Mouse (Mus musculus): ENCODE results near the gene Oas2.

Gene Oas2

DNA sequence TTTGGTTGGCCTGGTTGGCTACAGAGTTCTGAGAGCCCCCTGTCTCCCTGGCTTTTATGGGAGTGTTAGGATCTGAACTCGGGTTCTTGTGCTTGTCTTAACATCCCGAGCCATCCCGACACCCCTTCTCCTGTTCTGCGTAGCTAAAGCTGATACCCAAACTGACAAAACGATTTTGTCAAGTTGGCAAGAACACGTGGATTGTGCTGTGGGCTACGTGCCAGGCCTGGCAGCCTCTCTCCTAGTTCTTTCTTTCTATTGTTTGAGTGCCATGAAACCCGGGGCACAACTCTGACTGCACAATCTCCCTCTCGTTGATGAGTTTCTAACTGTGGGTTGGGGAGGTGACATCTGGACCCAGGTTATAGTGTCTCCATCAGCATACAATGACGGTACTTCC is 20.3 kb downstream of the Oas2 start:
- no peak for DNase-seq (ENCODE audit: low spot score)

GRCm38 (mm10) chr5:120725811-120726455 is 23.7 kb downstream of the Oas2 start:
- no peak for DNase-seq (ENCODE audit: low spot score)

- no peak for DNase-seq (ENCODE audit: low spot score)
These were observed 28.6 kb downstream of the Oas2 start for GRCm38 (mm10) chr5:120721005-120721404.

GRCm38 (mm10) chr5:120718600-120719378 is 30.9 kb downstream of the Oas2 start:
- no peak for DNase-seq (ENCODE audit: low spot score)

DNA sequence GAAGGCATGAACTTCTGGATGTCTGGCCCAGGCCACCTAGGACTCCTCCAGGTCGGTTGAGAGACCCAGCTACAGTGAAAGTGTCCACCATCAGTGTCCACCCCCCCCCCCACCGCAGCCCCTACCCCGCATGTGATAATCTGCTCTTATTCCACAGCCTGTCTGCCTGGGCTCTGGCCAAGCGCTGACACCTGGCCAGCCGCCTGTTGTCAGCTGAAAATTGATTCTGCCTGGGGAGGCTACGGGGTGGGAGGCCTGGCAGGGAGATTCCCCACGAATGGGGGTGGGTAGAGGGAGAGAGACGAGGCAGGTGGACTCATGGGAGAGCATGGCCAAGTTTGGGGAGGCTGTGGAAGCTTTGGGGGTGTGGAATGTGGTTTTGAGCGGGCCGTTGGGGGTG is 32.5 kb downstream of the Oas2 start:
- no peak for DNase-seq (ENCODE audit: low spot score)

DNA sequence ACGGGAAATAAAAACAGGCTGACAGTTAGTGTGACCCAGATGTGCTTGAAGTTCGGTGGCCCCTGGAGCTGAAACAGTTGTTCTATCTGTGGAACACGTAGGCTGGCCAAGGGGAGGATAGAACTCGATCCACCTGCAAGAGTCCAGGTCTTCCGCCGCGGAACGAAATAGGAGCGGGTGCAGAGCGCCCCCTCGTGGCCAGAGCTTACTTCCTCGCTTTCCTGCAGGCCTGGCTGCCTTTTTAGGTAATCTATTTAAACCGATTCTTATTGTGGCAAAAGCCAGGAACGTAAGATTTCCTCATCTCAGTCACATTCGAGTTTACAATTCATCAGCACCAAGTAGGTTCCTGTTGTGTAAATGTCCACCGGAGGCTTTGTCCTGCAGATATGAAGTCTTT is 35.3 kb downstream of the Oas2 start:
- no peak for DNase-seq (ENCODE audit: low spot score)

DNA sequence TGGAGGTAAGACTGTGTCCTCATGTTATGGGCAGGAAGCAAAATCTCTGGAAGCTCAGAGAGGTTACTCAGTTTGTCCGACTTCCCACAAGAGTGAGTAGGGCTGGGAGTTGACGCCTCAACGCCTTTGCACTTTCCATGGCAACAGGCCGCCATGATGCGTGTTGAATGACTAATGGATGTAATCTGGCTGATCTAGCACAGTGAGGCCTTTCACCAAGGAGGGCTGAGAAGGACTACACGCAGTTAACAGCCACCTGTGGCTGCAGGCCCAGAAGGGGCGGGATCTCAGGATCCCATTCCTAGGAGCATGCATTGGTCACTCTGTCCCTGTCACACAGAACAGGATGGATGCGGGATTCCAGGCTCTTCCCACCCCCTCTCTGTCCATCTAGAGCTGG is 36.9 kb downstream of the Oas2 start:
- no peak for DNase-seq (ENCODE audit: low spot score)

- DNase-seq (ENCODE audit: low spot score), result no peak
These were observed 37.8 kb downstream of the Oas2 start, which contains the start of gene Dtx1 for GRCm38 (mm10) chr5:120711827-120712226. Dtx1 (minus strand) TSS chr5:120711927.

GRCm38 (mm10) chr5:120711416-120711815 is 38.2 kb downstream of the Oas2 start:
- DNase-seq (ENCODE audit: low spot score), result no peak

GRCm38 (mm10) chr5:120710826-120711248 is 38.8 kb downstream of the Oas2 start:
- DNase-seq (ENCODE audit: low spot score), result no peak

GRCm38 (mm10) chr5:120710161-120710825 is 39.4 kb downstream of the Oas2 start:
- DNase-seq (ENCODE audit: low spot score), result no peak

- DNase-seq (ENCODE audit: low spot score), result no peak
These were observed 42.7 kb downstream of the Oas2 start for GRCm38 (mm10) chr5:120706976-120707375.

- no peak for DNase-seq (ENCODE audit: low spot score)
These were observed 43.1 kb downstream of the Oas2 start for GRCm38 (mm10) chr5:120706541-120706940.

- no peak for DNase-seq (ENCODE audit: low spot score)
These were observed 45.2 kb downstream of the Oas2 start for GRCm38 (mm10) chr5:120704421-120704820.

GRCm38 (mm10) chr5:120703660-120704059 is 46.0 kb downstream of the Oas2 start:
- DNase-seq (ENCODE audit: low spot score), result no peak

GRCm38 (mm10) chr5:120702969-120703368 is 46.7 kb downstream of the Oas2 start:
- DNase-seq (ENCODE audit: low spot score), result no peak

- no peak for DNase-seq (ENCODE audit: low spot score)
These were observed 47.2 kb downstream of the Oas2 start for GRCm38 (mm10) chr5:120702421-120702820.

DNA sequence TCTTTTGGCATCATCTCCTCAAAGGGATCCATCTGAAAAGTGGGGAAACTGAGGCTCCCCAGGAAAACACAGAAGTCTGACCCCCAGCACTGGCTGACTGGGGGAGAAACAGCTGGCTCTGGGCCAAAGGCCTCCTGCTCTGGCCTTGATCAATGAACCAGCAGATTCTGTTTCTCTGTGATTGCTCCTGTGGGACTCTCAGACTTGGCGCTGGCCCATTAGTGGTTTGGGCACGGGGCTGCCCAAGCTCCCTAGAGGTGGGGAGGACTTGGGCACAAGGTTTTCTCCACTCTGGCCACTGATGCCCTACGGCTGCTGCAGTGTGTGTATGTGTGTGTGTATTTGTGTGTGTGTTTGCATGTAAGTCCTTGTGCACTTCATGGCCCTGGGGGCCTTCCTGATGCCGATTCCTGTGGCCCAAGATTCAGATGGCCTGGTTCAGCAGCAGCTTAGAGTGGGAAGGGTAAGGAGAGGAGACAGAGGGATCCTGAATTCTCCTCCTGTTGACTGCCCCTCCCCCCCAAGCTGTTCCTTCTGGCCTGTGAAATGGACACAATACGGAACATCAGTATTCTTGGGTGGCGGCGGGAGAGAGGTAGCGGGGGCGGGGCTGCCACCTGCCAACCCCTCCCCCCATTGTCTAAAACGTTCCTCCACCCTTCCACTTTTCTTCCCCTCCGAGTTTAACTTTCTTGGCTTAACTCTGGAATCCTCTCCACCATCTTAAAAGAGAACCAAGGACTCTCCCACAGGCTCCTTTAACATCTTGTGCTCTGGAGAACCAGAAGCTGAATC is 48.5 kb downstream of the Oas2 start:
- DNase-seq (ENCODE audit: low spot score), result no peak

DNA sequence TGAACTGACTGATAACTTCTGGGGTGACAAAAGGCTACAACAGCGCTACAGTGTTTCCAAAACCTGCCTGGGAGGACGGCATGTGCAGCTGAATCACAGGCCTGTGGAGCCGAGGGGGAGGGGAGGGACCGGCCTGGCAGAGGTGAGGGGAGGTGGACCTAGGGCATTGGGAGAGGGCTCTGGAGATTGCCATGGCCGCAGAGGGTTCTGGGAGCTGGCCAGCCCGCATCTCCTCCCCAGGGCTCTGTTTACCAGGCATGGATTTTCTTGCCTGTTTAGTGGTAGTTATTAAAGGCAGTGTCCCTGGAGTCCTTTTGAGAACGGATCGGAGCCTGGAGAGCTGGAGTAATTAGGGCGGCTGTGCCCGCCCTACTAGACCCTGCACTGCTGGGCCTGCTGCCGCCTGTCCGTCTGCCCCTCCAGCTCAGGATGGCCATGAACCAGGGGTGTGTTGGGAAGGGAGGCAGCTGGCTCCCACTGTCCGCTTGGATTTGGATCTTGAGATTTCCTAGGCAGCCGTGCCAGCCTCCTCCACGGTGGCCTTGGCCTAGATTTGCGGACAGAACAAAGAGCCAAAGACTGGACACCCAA is 50.8 kb downstream of the Oas2 start:
- no peak for DNase-seq (ENCODE audit: low spot score)

GRCm38 (mm10) chr5:120698181-120698580 is 51.5 kb downstream of the Oas2 start:
- no peak for DNase-seq (ENCODE audit: low spot score)

DNA sequence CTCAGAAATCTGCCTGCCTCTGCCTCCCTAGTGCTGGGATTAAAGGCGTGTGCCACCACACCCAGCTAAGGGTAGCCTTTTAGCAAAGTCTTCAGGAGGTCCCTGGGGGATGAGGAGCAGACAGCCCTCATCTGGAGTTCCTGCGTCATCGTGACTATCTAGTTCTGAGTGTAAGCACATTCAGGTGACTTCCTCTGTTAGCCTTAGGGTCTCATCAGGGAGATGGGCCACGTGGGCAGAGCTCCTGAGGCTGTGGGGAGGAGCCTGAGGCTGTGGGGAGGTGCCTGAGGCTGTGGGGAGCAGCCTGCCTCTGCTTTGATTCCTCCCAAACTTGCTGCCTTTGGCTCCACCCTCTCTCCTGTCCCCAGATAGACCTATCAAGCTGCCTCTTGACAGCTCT is 52.8 kb downstream of the Oas2 start:
- no peak for DNase-seq (ENCODE audit: low spot score)
